Mouse (Mus musculus): ENCODE data around the gene Adamts4. TPM values are rescaled to one million over a fixed set of nuclear protein-coding genes. Genes with fewer than 3 reads are reported as not detected.

The Adamts4 gene
- polyA plus RNA-seq, 1 experiment from 2014 or later, result 21.8 TPM

DNA sequence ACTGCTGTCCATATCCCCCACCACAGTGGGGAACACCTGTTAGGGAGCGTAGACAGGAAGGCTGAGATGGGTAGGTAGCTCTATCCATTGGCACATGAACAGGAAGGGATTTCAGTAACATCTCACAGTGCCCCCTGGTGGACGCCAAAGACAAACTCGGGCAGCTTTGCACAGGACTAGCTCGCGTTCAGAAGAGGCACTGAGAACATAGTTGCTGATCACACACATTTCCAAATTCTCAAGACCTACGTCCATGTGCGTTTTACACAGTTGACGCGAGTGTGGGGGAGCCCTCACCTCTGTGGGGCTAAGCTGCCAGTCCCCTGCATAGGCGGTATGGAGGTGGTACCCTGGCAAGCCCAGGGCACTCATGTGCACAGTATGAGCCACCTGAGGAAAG lies 29.4 kb upstream of the Adamts4 start:
- in situ Hi-C loops (cut with MboI; ENCODE audit: low pct_unique_long_range_greater_than_20kb), result loop anchor here (5.0 kb wide), 2 partner anchors 59 to 109 kb away; partner anchors contain the start of gene Cfap126
- ATAC-seq (peak; percentile 35), DNase-seq (ENCODE audit: low read depth, low spot score) (peak; percentile 48)
- POLR2A ChIA-PET, result interaction anchor here (0.6 to 2.0 kb wide), 7 partner anchors 14 to 102 kb away, joined by 3 to 6 read pairs (median 3); partner anchors contain the start of gene Fcer1g
- H3K27me3 ChIP-seq, result no peaks in the 10 kb centered on the region
- CTCF ChIA-PET, result interaction anchor here (0.7 to 3.1 kb wide), 26 partner anchors 9 to 109 kb away, joined by 3 to 28 read pairs (median 5); partner anchors contain the start of gene Ndufs2
- no peak for TF ChIP-seq CTCF (IDR thresholded peaks at IDR 0.05)

DNA sequence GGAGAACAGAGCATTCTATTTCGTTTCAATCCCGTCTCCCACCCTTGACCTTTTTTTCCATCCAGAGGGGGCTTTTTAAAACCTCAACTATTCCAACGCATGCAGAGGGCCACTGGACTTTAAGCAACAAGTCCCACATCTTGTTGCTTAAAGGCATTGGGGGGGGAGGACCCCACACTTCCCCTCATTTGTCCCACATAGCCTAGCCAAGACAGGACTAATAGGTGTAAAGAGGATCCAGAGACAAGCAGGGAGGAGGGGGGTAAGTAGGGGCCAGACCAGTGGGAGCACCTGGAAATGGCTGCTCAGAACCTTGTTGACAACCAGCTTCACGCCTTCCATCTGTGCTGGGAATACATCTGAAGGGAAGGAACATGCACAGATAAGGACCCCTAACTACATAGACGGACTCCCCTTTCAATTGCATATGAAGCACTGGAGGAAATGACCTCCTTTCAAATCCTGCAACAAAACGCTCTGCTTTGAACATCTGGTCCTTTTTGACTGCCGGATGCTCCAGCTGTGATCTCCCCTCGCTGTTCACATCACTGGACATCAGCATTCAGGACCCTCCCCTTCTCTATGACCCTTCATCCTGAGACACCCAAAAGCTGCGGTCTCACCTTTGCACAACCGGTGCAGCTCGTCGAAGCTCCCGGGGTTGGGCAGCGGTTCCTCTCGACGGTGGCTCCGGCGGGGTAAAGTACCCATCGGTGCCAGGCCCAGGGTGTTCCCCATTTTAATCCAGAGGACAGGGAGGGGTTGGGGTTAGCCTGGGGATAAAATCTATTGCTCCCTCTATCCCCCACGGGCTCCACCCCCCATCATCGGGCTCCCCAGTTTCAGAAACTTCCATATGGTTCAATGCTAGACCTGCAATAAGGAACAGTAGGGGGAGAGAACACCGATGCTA lies 28.7 kb upstream of the Adamts4 start:
- no peak for ATAC-seq
- CTCF ChIA-PET, result interaction anchor here (0.7 to 3.1 kb wide), 29 partner anchors 10 to 110 kb away, joined by 3 to 28 read pairs (median 5); partner anchors contain the start of gene Ndufs2
- no peak for DNase-seq (ENCODE audit: low read depth, low spot score)

DNA sequence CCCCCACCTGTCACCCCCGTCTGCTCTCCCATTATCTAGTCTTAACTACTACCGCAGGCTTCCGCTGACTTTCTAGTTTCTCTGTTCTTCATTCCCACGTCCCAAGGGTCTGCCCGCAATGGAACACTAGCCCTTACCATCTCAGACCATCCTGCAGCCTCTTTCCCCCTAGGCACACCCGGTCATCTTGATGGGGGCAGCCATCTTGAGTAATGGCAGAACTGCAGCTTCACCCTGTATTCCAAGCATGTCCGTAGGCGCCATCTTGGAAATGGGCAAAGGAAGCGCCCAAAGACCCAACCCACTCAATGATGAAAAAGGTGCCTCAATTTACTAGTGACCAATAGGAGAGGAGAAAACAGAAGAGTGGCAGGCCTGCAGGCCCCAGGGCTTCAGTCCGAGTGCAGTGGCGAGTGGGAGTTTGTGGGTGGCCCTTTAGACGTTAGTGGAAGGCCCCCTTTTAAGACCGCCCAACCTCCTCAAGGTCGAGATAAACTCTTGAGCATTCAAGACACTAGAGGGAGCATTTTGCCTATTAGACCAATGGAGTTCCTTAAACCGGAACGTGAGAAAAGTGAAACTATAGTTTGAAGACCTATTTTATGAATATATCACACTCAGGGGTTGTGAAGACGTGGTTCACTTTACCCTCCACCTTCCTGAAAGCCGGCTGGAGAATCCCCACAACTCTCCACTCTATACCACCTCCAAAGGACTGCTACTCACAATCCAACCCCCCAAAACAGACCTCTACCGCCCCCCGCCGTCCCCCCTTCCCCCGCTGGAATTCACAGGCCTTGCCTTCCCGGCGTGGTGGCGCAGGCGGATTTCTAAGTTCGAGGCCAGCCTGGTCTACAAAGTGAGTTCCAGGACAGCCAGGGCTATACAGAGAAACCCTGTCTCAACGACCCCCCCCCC lies 27.7 kb upstream of the Adamts4 start, which contains the start of gene Tomm40l:
Tomm40l (minus strand) TSS at position 277 of the 918 bp plus-strand sequence.
- peak; percentile 99 for ATAC-seq
- no peak for TF ChIP-seq CTCF (IDR thresholded peaks at IDR 0.05)
- no peaks in the 10 kb centered on the region for H3K27me3 ChIP-seq
- CTCF ChIA-PET, result interaction anchor here (0.7 to 3.1 kb wide), 11 partner anchors 12 to 111 kb away, joined by 3 to 28 read pairs (median 4); partner anchors contain the start of gene Fcer1g
- in situ Hi-C loops (cut with MboI; ENCODE audit: low pct_unique_long_range_greater_than_20kb), result loop anchor here (5.0 kb wide), 2 partner anchors 60 to 110 kb away; partner anchors contain the start of gene Cfap126
- peak; percentile 97 for DNase-seq (ENCODE audit: low read depth, low spot score)
- POLR2A ChIA-PET, result interaction anchor here (0.6 to 2.0 kb wide), 5 partner anchors 9 to 59 kb away, joined by 3 to 5 read pairs (median 4); partner anchors contain the start of gene Fcer1g

More for the DNA sequence above, 28.7 kb upstream of the Adamts4 start:
- in situ Hi-C loops (cut with MboI; ENCODE audit: low pct_unique_long_range_greater_than_20kb), result loop anchor here (5.0 kb wide), 2 partner anchors 59 to 109 kb away; partner anchors contain the start of gene Cfap126
- no peak for TF ChIP-seq CTCF (IDR thresholded peaks at IDR 0.05)
- POLR2A ChIA-PET, result interaction anchor here (0.6 to 2.0 kb wide), 6 partner anchors 13 to 60 kb away, joined by 3 to 6 read pairs (median 3); partner anchors contain the start of gene Fcer1g
- H3K27me3 ChIP-seq, result no peaks in the 10 kb centered on the region

DNA sequence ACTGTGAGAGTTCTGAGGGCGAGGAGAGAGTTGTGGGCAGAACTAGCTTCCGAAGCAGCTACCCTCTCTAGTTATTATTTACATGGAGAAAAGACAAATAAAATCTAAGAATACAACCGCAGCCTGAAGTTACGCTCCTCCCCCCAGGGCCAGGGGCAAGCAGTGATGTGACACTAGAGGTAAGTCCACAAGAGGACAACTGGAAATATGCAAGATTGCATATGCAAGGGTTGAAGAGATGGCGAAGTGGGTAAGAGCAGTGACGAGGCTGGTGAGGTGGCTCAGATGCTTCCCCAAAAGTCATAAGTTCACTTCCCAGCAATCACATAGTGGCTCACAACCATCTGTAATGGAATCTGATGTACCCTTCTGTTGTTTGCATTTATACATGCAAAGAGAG lies 27.1 kb upstream of the Adamts4 start:
- POLR2A ChIA-PET, result interaction anchor here (0.6 to 0.8 kb wide), 3 partner anchors 9 to 29 kb away, joined by 3 to 5 read pairs (median 4); no protein-coding TSS in a partner anchor
- TF ChIP-seq CTCF (IDR thresholded peaks at IDR 0.05), result no peak
- CTCF ChIA-PET, result interaction anchor here (1.3 to 1.4 kb wide), 2 partner anchors 12 to 65 kb away, joined by 3 to 4 read pairs; partner anchors contain the start of gene Fcer1g
- ATAC-seq (no peak), DNase-seq (ENCODE audit: low read depth, low spot score) (no peak)
- no peaks in the 10 kb centered on the region for H3K27me3 ChIP-seq
- in situ Hi-C loops (cut with MboI; ENCODE audit: low pct_unique_long_range_greater_than_20kb), result loop anchor here (5.0 kb wide), 2 partner anchors 61 to 111 kb away; partner anchors contain the start of gene Cfap126

DNA sequence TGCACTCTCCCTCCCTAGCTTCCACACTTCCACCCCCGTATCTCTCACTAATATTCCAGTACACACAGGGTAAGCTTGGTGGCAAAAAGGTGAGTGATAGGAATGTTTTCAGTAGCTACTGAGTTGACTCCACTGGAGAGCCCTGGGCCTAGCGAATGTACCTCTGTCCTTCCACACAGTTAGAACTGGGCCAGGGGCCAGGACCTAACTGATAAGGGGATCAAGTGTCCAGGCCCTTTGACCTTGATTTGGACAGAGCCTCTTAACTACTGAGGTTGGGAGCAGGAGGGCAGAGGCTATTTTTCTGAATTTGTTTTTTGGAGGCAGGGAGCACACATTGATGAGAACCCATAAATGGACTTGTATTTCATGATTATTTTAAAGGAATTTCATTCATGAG lies 26.4 kb upstream of the Adamts4 start:
- DNase-seq (ENCODE audit: low read depth, low spot score) (no peak), ATAC-seq (no peak)
- H3K27me3 ChIP-seq, result no peaks in the 10 kb centered on the region
- in situ Hi-C loops (cut with MboI; ENCODE audit: low pct_unique_long_range_greater_than_20kb), result loop anchor here (5.0 kb wide), 2 partner anchors 61 to 111 kb away; partner anchors contain the start of gene Cfap126
- TF ChIP-seq CTCF (IDR thresholded peaks at IDR 0.05), result no peak
- CTCF ChIA-PET, result interaction anchor here (1.3 kb wide), 1 partner anchor 11 kb away, joined by 4 read pairs; the partner anchor contains the start of gene Fcer1g
- POLR2A ChIA-PET, result interaction anchor here (0.8 kb wide), 1 partner anchor 8 kb away, joined by 5 read pairs; no protein-coding TSS in a partner anchor

- in situ Hi-C loops (cut with MboI; ENCODE audit: low pct_unique_long_range_greater_than_20kb), result loop anchor here (5.0 kb wide), 2 partner anchors 63 to 113 kb away; partner anchors contain the start of gene Cfap126
- ChIA-PET POLR2A (interaction anchor here (0.6 to 0.7 kb wide), 2 partner anchors 20 to 107 kb away, joined by 3 to 4 read pairs; no protein-coding TSS in a partner anchor), CTCF (interaction anchor here (1.1 to 1.4 kb wide), 2 partner anchors 11 to 14 kb away, joined by 3 read pairs; no protein-coding TSS in a partner anchor)
- ATAC-seq (no peak), DNase-seq (ENCODE audit: low read depth, low spot score) (no peak)
- TF ChIP-seq CTCF (IDR thresholded peaks at IDR 0.05), result no peak
- H3K27me3 ChIP-seq, result no peaks in the 10 kb centered on the region
These were observed 25.4 kb upstream of the Adamts4 start, which contains the start of gene Apoa2 for GRCm38 (mm10) chr1:171224857-171225256. TSS of gene Apoa2 (plus strand) at chr1:171225054.

GRCm38 (mm10) chr1:171226780-171227179 lies 23.4 kb upstream of the Adamts4 start:
- ChIA-PET POLR2A (no interaction called here), CTCF (no interaction called here)
- in situ Hi-C loops (cut with MboI; ENCODE audit: low pct_unique_long_range_greater_than_20kb), result no loop called here
- no peak for ATAC-seq
- no peak for DNase-seq (ENCODE audit: low read depth, low spot score)
- no peak for TF ChIP-seq CTCF (IDR thresholded peaks at IDR 0.05)
- H3K27me3 ChIP-seq, result no peaks in the 10 kb centered on the region

DNA sequence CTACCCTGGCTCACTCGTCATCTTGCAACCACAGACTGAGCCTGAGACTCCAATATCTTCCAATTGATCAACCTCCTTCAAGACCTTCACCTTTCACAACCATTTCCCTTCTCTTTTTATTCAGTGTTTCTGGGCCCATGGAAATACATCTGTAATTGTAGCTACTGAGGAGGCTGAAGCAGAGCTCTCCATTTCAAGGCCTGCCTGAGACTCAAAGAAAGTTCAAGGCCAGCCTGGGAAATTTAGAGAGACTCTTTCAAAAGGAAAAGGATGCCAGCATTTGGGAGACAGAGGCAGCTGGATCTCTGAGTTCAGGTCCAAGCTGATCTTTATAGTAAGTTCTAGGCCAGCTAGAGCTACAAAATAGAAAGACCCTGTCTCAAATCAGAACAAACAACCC lies 22.3 kb upstream of the Adamts4 start:
- ChIA-PET CTCF (interaction anchor here (1.1 to 1.4 kb wide), 2 partner anchors 11 to 109 kb away, joined by 4 read pairs; no protein-coding TSS in a partner anchor), POLR2A (interaction anchor here (0.6 to 1.0 kb wide), 2 partner anchors 35 to 60 kb away, joined by 3 read pairs; partner anchors contain the start of gene Usp21)
- in situ Hi-C loops (cut with MboI; ENCODE audit: low pct_unique_long_range_greater_than_20kb), result no loop called here
- DNase-seq (ENCODE audit: low read depth, low spot score) (no peak), ATAC-seq (no peak)
- TF ChIP-seq CTCF (IDR thresholded peaks at IDR 0.05), result no peak
- no peaks in the 10 kb centered on the region for H3K27me3 ChIP-seq

GRCm38 (mm10) chr1:171229750-171230149 lies 20.5 kb upstream of the Adamts4 start:
- in situ Hi-C loops (cut with MboI; ENCODE audit: low pct_unique_long_range_greater_than_20kb), result no loop called here
- no peak for TF ChIP-seq CTCF (IDR thresholded peaks at IDR 0.05)
- ChIA-PET CTCF (interaction anchor here (1.1 to 1.3 kb wide), 2 partner anchors 9 to 81 kb away, joined by 3 read pairs; no protein-coding TSS in a partner anchor), POLR2A (interaction anchor here (1.3 kb wide), 1 partner anchor 40 kb away, joined by 3 read pairs; the partner anchor contains the start of gene B4galt3)
- no peaks in the 10 kb centered on the region for H3K27me3 ChIP-seq
- DNase-seq (ENCODE audit: low read depth, low spot score) (no peak), ATAC-seq (no peak)

Data from Patski (cell line).